Mouse (Mus musculus) heart, postnatal 0 days (tissue): Measurements from ENCODE around the gene Pdcd7. TPM values are rescaled to one million over a fixed set of nuclear protein-coding genes. Genes with fewer than 3 reads are reported as not detected.

Source experiments
- ATAC-seq: fragments of 200-750 bp; cut with Nextera tagmentation; 2 replicates; pipeline ENCODE4 v1.8.0; 2017; ENCODE audit warnings: low read depth, moderate number of reproducible peaks, moderate library complexity; ENCODE audit not compliant: insufficient read depth
- DNase-seq: peaks from one replicate; pipeline ENCODE4 v3.0.0-alpha.2; 2016; ENCODE audit warnings: low spot score
- H3K27ac ChIP-seq: fragments of 300-500 bp; sonication (generic); 2 replicates; pipeline ENCODE4 v1.5.1; 2014; ENCODE audit warnings: low read depth, mild to moderate bottlenecking
- H3K27me3 ChIP-seq: fragments of 300-500 bp; sonication (generic); 2 replicates; pipeline ENCODE4 v1.6.1; 2014; ENCODE audit warnings: low read length, mixed read lengths; ENCODE audit not compliant: control insufficient read depth, insufficient read depth
- H3K36me3 ChIP-seq: fragments of 300-500 bp; sonication (generic); replicated peaks from 2 replicates; pipeline ENCODE4 v1.6.1; 2014; ENCODE audit warnings: low read length, mixed read lengths; ENCODE audit not compliant: control insufficient read depth, insufficient read depth
- H3K4me1 ChIP-seq: fragments of 300-500 bp; sonication (generic); 2 replicates; pipeline ENCODE4 v1.6.1; 2014; ENCODE audit warnings: antibody characterized with exemption; ENCODE audit not compliant: control insufficient read depth, insufficient read depth
- H3K4me2 ChIP-seq: fragments of 300-500 bp; sonication (generic); 2 replicates; pipeline ENCODE4 v1.6.1; 2014; ENCODE audit warnings: low read depth, mild to moderate bottlenecking, low read length, moderate library complexity
- H3K4me3 ChIP-seq: fragments of 300-500 bp; sonication (generic); 2 replicates; pipeline ENCODE4 v1.5.1; 2014; ENCODE audit warnings: low read depth, low read length
- H3K9ac ChIP-seq: fragments of 300-500 bp; sonication (generic); replicated peaks from 2 replicates; pipeline ENCODE4 v1.6.1; 2014; ENCODE audit warnings: low read depth, low read length, mixed read lengths
- H3K9me3 ChIP-seq: fragments of 300-500 bp; sonication (generic); replicated peaks from 2 replicates; pipeline ENCODE4 v1.6.1; 2016; ENCODE audit warnings: low read length; ENCODE audit not compliant: control insufficient read depth
- CTCF ChIP-seq: IDR thresholded peaks from 2 replicates; pipeline ENCODE4 v1.5.1; 2016; ENCODE audit warnings: antibody characterized with exemption, control low read depth, low read depth
- EP300 ChIP-seq: IDR thresholded peaks from 2 replicates; pipeline ENCODE4 v1.6.1; 2016; ENCODE audit warnings: antibody characterized with exemption, low read depth
- WGBS: fragments of 180-500 bp; shearing (Covaris S2); extraction: QIAGEN DNeasy Blood & Tissue Kit; methylation state at CpG from one replicate; pipeline ENCODE4 v1.1.7; 2014; 5-methylcytosine and 5-hydroxymethylcytosine counted together
- polyA plus RNA-seq: library from polyadenylated mRNA; unstranded; fragments of >200 nt; fragmentation: Nextera tagmentation; extraction: Ambion mirVana; gene quantifications from 2 replicates; pipeline ENCODE4 v1.2.1, GENCODE M21; 2015
- total RNA-seq: library from RNA; depleted of rRNA; stranded (reverse); fragments of >200 nt; gene quantifications from 2 replicates; pipeline ENCODE4 v1.2.3, GENCODE M21; 2014; ENCODE audit warnings: low replicate concordance

The Pdcd7 gene
- total and polyA plus RNA-seq, 2 experiments from 2014 or later = 4.7 to 10.6 TPM

DNA sequence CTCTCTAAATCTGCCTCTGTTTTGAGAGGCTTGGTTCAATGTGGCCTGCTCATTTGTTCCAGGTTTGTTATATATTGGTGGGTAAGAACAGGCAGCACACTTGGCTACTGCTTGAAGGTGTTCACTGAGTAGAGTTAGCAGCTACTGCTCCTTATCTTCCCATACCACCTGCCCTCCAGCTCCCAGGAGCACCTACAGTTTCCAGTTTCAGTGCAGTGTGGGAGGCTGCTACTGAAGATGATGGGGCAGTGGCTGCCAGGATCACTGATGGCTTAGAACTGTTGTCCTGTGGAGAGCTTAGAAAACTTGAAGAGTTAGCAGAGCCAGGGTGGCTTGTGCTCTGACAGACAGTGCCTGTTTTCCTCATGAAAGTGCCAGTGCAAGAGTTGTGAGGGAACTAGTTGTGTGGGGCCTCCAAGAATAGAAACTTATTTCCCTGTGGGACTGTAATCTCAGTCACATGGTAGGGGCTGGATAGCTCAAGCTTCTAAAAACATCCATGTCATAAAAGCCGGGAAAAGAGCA is 13.1 kb downstream of the Pdcd7 start:
- peak; percentile 11 for DNase-seq
- peak overlapping the region; percentile 47 for H3K27ac ChIP-seq
- H3K4me2 ChIP-seq = no peak overlapping the region

GRCm38 (mm10) chr9:65360641-65361448 is 14.9 kb downstream of the Pdcd7 start, which contains the start of gene Ubap1l:
TSS of gene Ubap1l (plus strand) at chr9:65361041.
- peaks cover 16% of the 10 kb centered on the region; the same call in 1 of the 2 replicates for H3K4me1 ChIP-seq
- no peak for ATAC-seq
- no peaks in the 10 kb centered on the region for H3K9me3 ChIP-seq
- H3K27me3 ChIP-seq = no peaks in the 10 kb centered on the region
- WGBS = 77% methylated on average over 16 of the region's 16 CpGs
- H3K4me3 ChIP-seq = no peak within 1 kb of the TSS
- no peak within 1 kb of the TSS for H3K27ac ChIP-seq
- no peak within 1 kb of the TSS for H3K4me2 ChIP-seq
- TF ChIP-seq CTCF = no peak
- TF ChIP-seq EP300 = no peak
- no peak within 1 kb of the TSS for H3K9ac ChIP-seq
- DNase-seq = no peak
- peaks cover 62% of the 10 kb centered on the region for H3K36me3 ChIP-seq

More for the DNA sequence above, 13.1 kb downstream of the Pdcd7 start:
- TF ChIP-seq CTCF (no peak), EP300 (no peak)
- Histone ChIP-seq H3K9me3 (no peaks in the 10 kb centered on the region), H3K4me3 (no peak overlapping the region), H3K9ac (no peak overlapping the region), H3K36me3 (peaks cover 72% of the 10 kb centered on the region), H3K27me3 (no peaks in the 10 kb centered on the region), H3K4me1 (peaks cover 11% of the 10 kb centered on the region; the same call in 1 of the 2 replicates)
- ATAC-seq = 0 out of 2 replicates have a peak, but pooled peaks have one; percentile 25
- 27% methylated on average over 1 of the region's 1 CpGs for WGBS

DNA sequence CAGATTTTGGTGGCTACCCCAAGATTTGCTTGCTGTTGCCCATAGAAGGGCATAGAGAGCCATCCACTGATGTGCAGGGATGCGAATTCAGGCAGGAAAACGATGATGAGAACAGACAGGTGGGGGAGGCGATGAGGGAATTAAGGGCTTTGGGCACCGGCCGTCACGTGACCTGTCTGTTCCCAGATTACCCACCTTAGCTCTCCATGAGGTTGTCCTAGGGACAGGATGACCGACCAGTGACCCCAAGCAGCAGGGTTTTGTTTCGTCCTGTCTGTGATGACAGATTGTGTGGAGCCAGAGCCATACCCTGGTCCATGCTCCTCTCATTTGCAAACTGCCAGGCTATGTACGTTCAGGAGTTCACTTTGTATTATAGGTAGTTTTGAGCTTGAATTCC is 17.8 kb downstream of the Pdcd7 start:
- peaks cover 34% of the 10 kb centered on the region for H3K36me3 ChIP-seq
- H3K4me1 ChIP-seq = peaks cover 12% of the 10 kb centered on the region; the same call in 1 of the 2 replicates
- no peaks in the 10 kb centered on the region for H3K9me3 ChIP-seq
- peak; percentile 29 for DNase-seq
- WGBS = 38% methylated on average over 9 of the region's 9 CpGs
- peak; percentile 80 for ATAC-seq
- no peak overlapping the region for H3K27ac ChIP-seq
- no peak overlapping the region for H3K9ac ChIP-seq
- H3K27me3 ChIP-seq = no peaks in the 10 kb centered on the region
- H3K4me2 ChIP-seq = no peak overlapping the region
- no peak for TF ChIP-seq CTCF
- TF ChIP-seq EP300 = no peak
- no peak overlapping the region for H3K4me3 ChIP-seq

GRCm38 (mm10) chr9:65365721-65366120 is 19.8 kb downstream of the Pdcd7 start:
- TF ChIP-seq EP300 (no peak), CTCF (no peak)
- Histone ChIP-seq H3K27me3 (no peaks in the 10 kb centered on the region), H3K27ac (no peak overlapping the region), H3K9me3 (no peaks in the 10 kb centered on the region), H3K9ac (no peak overlapping the region), H3K4me2 (no peak overlapping the region), H3K36me3 (peaks cover 18% of the 10 kb centered on the region), H3K4me1 (0 out of 2 replicates have a peak, but pooled peaks cover 8% of the 10 kb centered on the region), H3K4me3 (no peak overlapping the region)
- ATAC-seq (no peak), DNase-seq (no peak)
- 87% methylated on average over 7 of the region's 7 CpGs for WGBS

DNA sequence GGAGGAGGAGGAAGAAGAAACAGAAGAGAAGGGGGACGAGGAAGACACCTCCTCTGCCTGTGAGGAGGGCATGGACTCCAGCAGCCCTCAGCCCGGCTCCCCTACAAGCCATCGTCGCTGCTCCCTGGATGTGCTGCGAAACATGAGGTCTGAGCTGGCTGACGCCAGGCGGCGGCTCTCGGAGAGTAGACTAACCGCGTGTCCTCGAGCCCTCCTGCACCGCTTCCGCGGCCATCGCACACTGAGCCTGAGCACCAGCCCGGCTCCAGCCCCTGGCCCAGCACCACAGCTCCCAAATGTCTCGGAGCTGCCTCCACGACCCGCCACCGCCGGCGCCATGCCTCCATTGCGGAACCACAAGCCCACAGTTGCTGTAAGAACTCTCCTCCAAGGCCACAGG is 25.9 kb downstream of the Pdcd7 start:
- H3K27me3 ChIP-seq = no peaks in the 10 kb centered on the region
- TF ChIP-seq EP300 (no peak), CTCF (no peak)
- no peak overlapping the region for H3K9ac ChIP-seq
- no peak overlapping the region for H3K4me3 ChIP-seq
- no peak overlapping the region for H3K4me2 ChIP-seq
- H3K9me3 ChIP-seq = no peaks in the 10 kb centered on the region
- no peaks in the 10 kb centered on the region for H3K36me3 ChIP-seq
- 75% methylated on average over 24 of the region's 24 CpGs for WGBS
- no peak for ATAC-seq
- no peak overlapping the region for H3K27ac ChIP-seq
- peaks cover 3% of the 10 kb centered on the region; the same call in 1 of the 2 replicates for H3K4me1 ChIP-seq
- DNase-seq = no peak
